Mouse (Mus musculus): ENCODE measurements around the gene Zbtb20.

DNA sequence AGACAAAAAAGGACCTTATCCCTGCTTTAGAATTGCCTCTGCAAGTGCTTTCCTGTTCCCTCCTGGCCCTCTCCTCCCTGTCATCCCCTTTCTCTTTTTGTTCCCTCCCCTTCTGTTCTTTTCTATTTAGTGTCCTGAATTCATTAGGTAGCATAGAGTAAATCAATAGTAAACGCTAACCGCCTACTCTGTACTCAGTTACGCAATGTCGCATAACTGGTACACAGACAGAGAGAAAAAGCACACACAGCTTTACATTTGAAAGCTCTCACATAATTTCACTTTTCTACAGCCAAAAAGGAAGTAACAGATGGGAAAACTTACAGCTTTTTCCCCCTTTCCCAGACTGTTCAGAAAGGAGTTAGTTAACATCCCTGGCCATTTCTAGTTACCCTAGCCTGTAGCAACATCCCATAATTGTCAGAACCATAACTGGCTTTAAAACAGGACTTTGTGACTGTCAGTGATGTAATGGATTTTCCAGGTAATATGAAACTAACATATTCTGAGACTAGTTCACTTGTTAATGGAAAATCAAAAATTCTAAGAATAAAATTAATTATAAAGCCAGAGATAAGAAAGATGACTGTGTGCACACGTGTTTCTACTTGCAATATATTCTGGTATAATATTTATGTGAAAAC is 422.4 kb downstream of the Zbtb20 start:
- TF ChIP-seq GATA1 (IDR thresholded peaks at IDR 0.05; ENCODE audit: low read length) (no peak), TAL1 (IDR thresholded peaks at IDR 0.05; ENCODE audit: low read length) (no peak)

All from erythroblast, embryonic 14.5 days (primary cell).